Mouse (Mus musculus) forebrain, embryonic 10.5 days (tissue): Measurements from ENCODE around the gene Slc4a4. TPM values are rescaled to one million over a fixed set of nuclear protein-coding genes. Genes with fewer than 3 reads are reported as not detected.

Experiments used
- DNase-seq: peaks from one replicate; pipeline ENCODE4 v3.0.0-alpha.2; 2017; ENCODE audit warnings: low spot score; ENCODE audit errors: extremely low spot score
- H3K27ac ChIP-seq: fragments of 300-500 bp; sonication (generic); 2 replicates; pipeline ENCODE4 v1.5.1; 2016; ENCODE audit warnings: mild to moderate bottlenecking
- H3K27me3 ChIP-seq: fragments of 300-500 bp; sonication (generic); 2 replicates; pipeline ENCODE4 v1.6.1; 2016; ENCODE audit warnings: mild to moderate bottlenecking; ENCODE audit not compliant: poor library complexity, severe bottlenecking
- H3K36me3 ChIP-seq: fragments of 300-500 bp; sonication (generic); replicated peaks from 2 replicates; pipeline ENCODE4 v1.6.1; 2016; ENCODE audit warnings: mild to moderate bottlenecking, moderate library complexity
- H3K4me1 ChIP-seq: fragments of 300-500 bp; sonication (generic); 2 replicates; pipeline ENCODE4 v1.6.1; 2016
- H3K4me3 ChIP-seq: fragments of 300-500 bp; sonication (generic); 2 replicates; pipeline ENCODE4 v1.5.1; 2016; ENCODE audit warnings: mild to moderate bottlenecking, moderate library complexity
- H3K9me3 ChIP-seq: fragments of 300-500 bp; sonication (generic); 2 replicates; pipeline ENCODE4 v1.6.1; 2016; ENCODE audit warnings: mild to moderate bottlenecking, moderate library complexity
- WGBS: fragments of 180-500 bp; shearing (Covaris S2); methylation state at CpG from one replicate; pipeline ENCODE4 v1.1.7; 2016; 5-methylcytosine and 5-hydroxymethylcytosine counted together
- polyA plus RNA-seq: library from polyadenylated mRNA; unstranded; fragments of >200 nt; fragmentation: Nextera tagmentation; extraction: Ambion mirVana; gene quantifications from 2 replicates; pipeline ENCODE4 v1.2.1, GENCODE M21; 2016

Slc4a4 gene
- polyA plus RNA-seq, 1 experiment from 2014 or later: 1.3 TPM

- WGBS: 83% methylated on average over 5 of the region's 5 CpGs
- no peak overlapping the region for H3K4me3 ChIP-seq
- no peak overlapping the region for H3K27ac ChIP-seq
- no peaks in the 10 kb centered on the region for H3K36me3 ChIP-seq
- H3K9me3 ChIP-seq: no peaks in the 10 kb centered on the region
- H3K27me3 ChIP-seq: no peaks in the 10 kb centered on the region
- no peak for DNase-seq
- no peaks in the 10 kb centered on the region for H3K4me1 ChIP-seq
Measured at GRCm38 (mm10) chr5:89277616-89278015, 391.0 kb downstream of the Slc4a4 start.

DNA sequence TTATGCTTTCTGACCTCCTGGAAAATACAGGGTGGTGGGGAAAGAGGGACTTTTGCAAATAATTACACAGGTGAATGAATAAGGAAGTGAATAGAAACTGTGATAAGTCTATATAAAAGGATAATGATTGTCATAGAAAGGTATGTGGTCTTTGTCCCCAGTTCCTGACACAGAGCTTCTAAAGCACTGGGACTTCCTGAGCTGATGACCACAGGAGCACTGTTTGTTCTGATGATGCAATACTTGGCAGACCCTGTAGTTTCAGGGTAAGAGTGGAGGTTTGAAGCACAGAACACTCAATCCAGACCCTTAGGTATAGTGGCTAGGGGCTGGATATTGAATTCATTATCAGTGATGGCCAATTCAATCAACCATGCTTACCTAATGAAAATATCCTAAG lies 391.7 kb downstream of the Slc4a4 start:
- DNase-seq: no peak
- H3K9me3 ChIP-seq: no peaks in the 10 kb centered on the region
- no peaks in the 10 kb centered on the region for H3K36me3 ChIP-seq
- no peak overlapping the region for H3K27ac ChIP-seq
- H3K27me3 ChIP-seq: no peaks in the 10 kb centered on the region
- no peaks in the 10 kb centered on the region for H3K4me1 ChIP-seq
- no peak overlapping the region for H3K4me3 ChIP-seq

GRCm38 (mm10) chr5:89280312-89280863 lies 393.8 kb downstream of the Slc4a4 start:
- Histone ChIP-seq H3K4me1 (no peaks in the 10 kb centered on the region), H3K36me3 (no peaks in the 10 kb centered on the region), H3K9me3 (no peaks in the 10 kb centered on the region), H3K4me3 (no peak overlapping the region), H3K27ac (no peak overlapping the region), H3K27me3 (no peaks in the 10 kb centered on the region)
- 85% methylated on average over 3 of the region's 3 CpGs for WGBS
- DNase-seq: no peak

Other genes with a start within 250 kb of the Slc4a4 start
- gene Grsf1, start 210.6 kb upstream of the Slc4a4 start, polyA plus RNA-seq: 79.7 and 82.4 TPM in 2 replicates
- 14.1 and 14.9 TPM in 2 replicates for gene Mob1b, start 166.0 kb upstream of the Slc4a4 start, polyA plus RNA-seq
- gene Dck, start 121.8 kb upstream of the Slc4a4 start, polyA plus RNA-seq: 122 and 127 TPM in 2 replicates